Mouse (Mus musculus): ENCODE results near the gene Gm9049. TPM values are rescaled to one million over a fixed set of nuclear protein-coding genes. Genes with fewer than 3 reads are reported as not detected.

The Gm9049 gene
- not detected for polyA plus RNA-seq (2014; fragmentation: Illumina TruSeq; extraction: RNeasy Lipid Tissue Mini Kit (QIAGEN cat#74804); ENCODE audit: insufficient read depth, low read depth, low replicate concordance)

GRCm38 (mm10) chr10:118354005-118354404 is at the start of gene Gm9049:
TSS of gene Gm9049 (minus strand) at chr10:118354105.

DNA sequence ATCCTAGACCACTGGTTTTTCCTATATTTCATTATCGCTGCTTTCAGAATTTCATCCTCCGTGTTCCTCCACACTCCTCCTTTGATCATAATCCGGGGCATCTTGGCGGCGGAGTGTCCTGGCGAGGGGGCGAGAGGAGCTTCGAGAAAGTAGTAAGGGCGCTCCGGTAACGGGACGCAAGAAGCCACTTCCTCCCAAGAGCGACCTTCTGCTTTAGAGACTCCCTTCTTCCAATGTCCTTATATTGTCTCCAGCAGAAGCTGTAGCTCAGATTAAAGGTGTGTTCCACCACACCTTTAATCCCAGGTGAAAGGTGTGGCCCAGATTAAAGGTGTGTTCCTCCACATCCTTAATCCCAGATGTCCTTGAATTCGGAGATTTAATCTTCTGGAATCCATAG is 5.3 kb downstream of the Gm9049 start, which contains the start of gene Gm9048:
Gene Gm9048 (minus strand): TSS at position 101 of the 400 bp plus-strand sequence.

GRCm38 (mm10) chr10:118343155-118343554 is 10.8 kb downstream of the Gm9049 start, which contains the start of gene Gm9046:
TSS of gene Gm9046 (minus strand) at chr10:118343255.

DNA sequence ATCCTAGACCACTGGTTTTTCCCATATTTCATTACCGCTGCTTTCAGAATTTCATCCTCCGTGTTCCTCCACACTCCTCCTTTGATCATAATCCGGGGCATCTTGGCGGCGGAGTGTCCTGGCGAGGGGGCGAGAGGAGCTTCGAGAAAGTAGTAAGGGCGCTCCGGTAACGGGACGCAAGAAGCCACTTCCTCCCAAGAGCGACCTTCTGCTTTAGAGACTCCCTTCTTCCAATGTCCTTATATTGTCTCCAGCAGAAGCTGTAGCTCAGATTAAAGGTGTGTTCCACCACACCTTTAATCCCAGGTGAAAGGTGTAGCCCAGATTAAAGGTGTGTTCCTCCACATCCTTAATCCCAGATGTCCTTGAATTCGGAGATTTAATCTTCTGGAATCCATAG is 16.2 kb downstream of the Gm9049 start, which contains the start of gene Gm9045:
Gene Gm9045 (minus strand): TSS at position 101 of the 400 bp plus-strand sequence.

GRCm38 (mm10) chr10:118332308-118332707 is 21.6 kb downstream of the Gm9049 start, which contains the start of gene Gm9044:
TSS of gene Gm9044 (minus strand) at chr10:118332408.

GRCm38 (mm10) chr10:118326869-118327268 is 27.0 kb downstream of the Gm9049 start, which contains the start of gene Gm9040:
TSS of gene Gm9040 (minus strand) at chr10:118326969.

Other genes starting within 250 kb of the Gm9049 start
- 8.1 TPM for gene Mdm1, start 212.3 kb downstream of the Gm9049 start, polyA plus RNA-seq (2014; fragmentation: Illumina TruSeq; extraction: RNeasy Lipid Tissue Mini Kit (QIAGEN cat#74804); ENCODE audit: insufficient read depth, low read depth, low replicate concordance)
- gene Il22, start 149.2 kb downstream of the Gm9049 start, polyA plus RNA-seq (2014; fragmentation: Illumina TruSeq; extraction: RNeasy Lipid Tissue Mini Kit (QIAGEN cat#74804); ENCODE audit: insufficient read depth, low read depth, low replicate concordance) = not detected
- not detected for gene Gm32717, start 113.3 kb downstream of the Gm9049 start, polyA plus RNA-seq (2014; fragmentation: Illumina TruSeq; extraction: RNeasy Lipid Tissue Mini Kit (QIAGEN cat#74804); ENCODE audit: insufficient read depth, low read depth, low replicate concordance)
- not detected for gene Gm32802, start 95.4 kb downstream of the Gm9049 start, polyA plus RNA-seq (2014; fragmentation: Illumina TruSeq; extraction: RNeasy Lipid Tissue Mini Kit (QIAGEN cat#74804); ENCODE audit: insufficient read depth, low read depth, low replicate concordance)
- not detected for gene Iltifb, start 59.1 kb downstream of the Gm9049 start, polyA plus RNA-seq (2014; fragmentation: Illumina TruSeq; extraction: RNeasy Lipid Tissue Mini Kit (QIAGEN cat#74804); ENCODE audit: insufficient read depth, low read depth, low replicate concordance)
- gene Gm9040, start 27.1 kb downstream of the Gm9049 start, polyA plus RNA-seq (2014; fragmentation: Illumina TruSeq; extraction: RNeasy Lipid Tissue Mini Kit (QIAGEN cat#74804); ENCODE audit: insufficient read depth, low read depth, low replicate concordance) = not detected
- not detected for gene Gm9044, start 21.7 kb downstream of the Gm9049 start, polyA plus RNA-seq (2014; fragmentation: Illumina TruSeq; extraction: RNeasy Lipid Tissue Mini Kit (QIAGEN cat#74804); ENCODE audit: insufficient read depth, low read depth, low replicate concordance)
- gene Gm9045, start 16.3 kb downstream of the Gm9049 start, polyA plus RNA-seq (2014; fragmentation: Illumina TruSeq; extraction: RNeasy Lipid Tissue Mini Kit (QIAGEN cat#74804); ENCODE audit: insufficient read depth, low read depth, low replicate concordance) = not detected
- not detected for gene Gm9046, start 10.8 kb downstream of the Gm9049 start, polyA plus RNA-seq (2014; fragmentation: Illumina TruSeq; extraction: RNeasy Lipid Tissue Mini Kit (QIAGEN cat#74804); ENCODE audit: insufficient read depth, low read depth, low replicate concordance)
- gene Gm9048, start 5.4 kb downstream of the Gm9049 start, polyA plus RNA-seq (2014; fragmentation: Illumina TruSeq; extraction: RNeasy Lipid Tissue Mini Kit (QIAGEN cat#74804); ENCODE audit: insufficient read depth, low read depth, low replicate concordance) = not detected
- gene Ifng, start 86.9 kb upstream of the Gm9049 start, polyA plus RNA-seq (2014; fragmentation: Illumina TruSeq; extraction: RNeasy Lipid Tissue Mini Kit (QIAGEN cat#74804); ENCODE audit: insufficient read depth, low read depth, low replicate concordance) = 0.85 TPM

Data from lung, adult 10 weeks (tissue).